Mouse (Mus musculus): ENCODE measurements around the gene Atp10a.

Atp10a gene

DNA sequence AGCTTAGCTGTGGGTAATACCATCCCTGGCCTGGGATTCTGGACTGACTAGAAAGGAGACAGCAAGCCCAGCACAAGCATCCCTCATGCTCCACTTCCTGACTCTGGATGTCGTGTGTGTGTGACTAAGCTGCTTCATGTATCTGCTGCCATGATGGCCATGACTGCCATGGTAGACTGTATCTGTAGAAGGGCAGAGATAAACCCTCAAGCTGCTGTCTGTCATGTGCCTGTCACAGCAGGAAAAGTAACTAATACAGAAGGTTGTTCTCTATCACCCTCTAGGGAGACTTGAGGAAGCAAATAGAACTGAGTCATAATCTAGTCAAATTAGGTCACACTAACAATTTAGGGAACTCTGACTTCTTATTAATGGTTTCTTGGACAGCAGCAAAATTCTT, 86.7 kb downstream of the Atp10a start:
- no peak for DNase-seq

GRCm38 (mm10) chr7:58743362-58744320, 87.7 kb downstream of the Atp10a start:
- DNase-seq: no peak

GRCm38 (mm10) chr7:58746817-58747216, 90.9 kb downstream of the Atp10a start:
- DNase-seq: no peak

GRCm38 (mm10) chr7:58749904-58750612, 94.1 kb downstream of the Atp10a start:
- no peak for DNase-seq

DNA sequence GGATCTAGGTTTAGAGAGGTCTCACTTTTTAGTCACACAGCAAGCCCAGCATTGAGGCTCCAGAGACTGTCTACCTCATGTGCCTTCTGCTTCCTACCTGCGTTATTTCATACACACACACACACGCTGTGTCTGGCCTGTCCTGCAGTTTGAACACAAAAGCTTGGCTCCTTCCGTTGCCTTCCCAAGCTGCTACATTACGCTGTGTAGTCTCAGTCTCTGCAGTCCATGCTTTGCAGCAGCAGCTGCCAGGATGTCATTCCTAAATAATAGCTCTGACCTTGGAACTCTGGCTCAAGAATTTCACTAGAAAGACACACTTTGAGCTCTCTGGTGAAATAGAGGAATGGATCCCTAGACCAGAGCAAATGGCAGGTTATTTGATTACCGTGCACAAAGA, 96.1 kb downstream of the Atp10a start:
- DNase-seq: no peak

GRCm38 (mm10) chr7:58754076-58754475, 98.1 kb downstream of the Atp10a start:
- no peak for DNase-seq

GRCm38 (mm10) chr7:58754536-58754935, 98.6 kb downstream of the Atp10a start:
- no peak for DNase-seq

GRCm38 (mm10) chr7:58755083-58755482, 99.1 kb downstream of the Atp10a start:
- DNase-seq: no peak

GRCm38 (mm10) chr7:58755846-58756245, 99.9 kb downstream of the Atp10a start:
- DNase-seq: no peak

DNA sequence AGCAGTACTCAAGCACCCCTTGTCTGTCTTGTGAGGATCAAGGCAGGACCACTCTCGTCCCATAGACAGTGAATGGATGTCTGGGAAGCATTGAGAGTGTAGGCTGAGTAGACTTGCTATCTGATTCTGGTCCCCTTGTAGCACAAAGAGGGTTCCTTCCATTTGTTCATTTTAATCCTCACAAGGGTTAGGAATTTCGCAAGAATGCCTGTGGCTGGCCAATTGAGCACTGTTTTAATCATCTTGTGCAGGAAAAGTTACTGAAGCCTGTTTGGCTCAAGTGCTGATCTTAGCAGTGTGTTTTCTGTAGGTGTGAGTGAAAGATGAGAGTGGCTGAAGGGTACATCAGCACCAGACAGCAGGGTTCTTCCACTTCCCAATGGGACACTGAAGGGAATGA, 101.4 kb downstream of the Atp10a start:
- DNase-seq: no peak

- DNase-seq: no peak
These were observed 102.4 kb downstream of the Atp10a start for GRCm38 (mm10) chr7:58758396-58758795.

GRCm38 (mm10) chr7:58759265-58759664, 103.3 kb downstream of the Atp10a start:
- DNase-seq: no peak

GRCm38 (mm10) chr7:58767257-58767656, 111.3 kb downstream of the Atp10a start:
- peak; percentile 14 for DNase-seq

- no peak for DNase-seq
These were observed 112.3 kb downstream of the Atp10a start for GRCm38 (mm10) chr7:58768253-58768652.

DNA sequence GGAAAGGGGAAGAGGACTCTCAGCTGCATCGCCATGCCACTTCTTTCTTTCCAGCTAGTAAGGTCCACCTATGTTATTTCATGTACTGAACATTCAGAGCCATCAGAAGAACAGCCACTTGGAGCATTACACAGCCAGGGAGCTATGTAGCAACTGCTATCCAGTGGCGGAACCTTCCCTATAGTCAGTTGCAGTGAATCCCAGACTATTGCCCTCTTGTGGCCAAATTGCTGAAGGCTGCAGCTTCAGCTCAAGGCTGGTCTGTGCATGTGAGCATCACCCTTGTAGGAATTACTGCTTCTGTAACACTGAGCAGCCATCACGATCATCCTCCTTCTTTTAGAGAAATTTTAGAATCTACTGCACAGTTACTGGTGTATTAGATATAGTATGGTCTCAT, 114.3 kb downstream of the Atp10a start:
- no peak for DNase-seq

DNA sequence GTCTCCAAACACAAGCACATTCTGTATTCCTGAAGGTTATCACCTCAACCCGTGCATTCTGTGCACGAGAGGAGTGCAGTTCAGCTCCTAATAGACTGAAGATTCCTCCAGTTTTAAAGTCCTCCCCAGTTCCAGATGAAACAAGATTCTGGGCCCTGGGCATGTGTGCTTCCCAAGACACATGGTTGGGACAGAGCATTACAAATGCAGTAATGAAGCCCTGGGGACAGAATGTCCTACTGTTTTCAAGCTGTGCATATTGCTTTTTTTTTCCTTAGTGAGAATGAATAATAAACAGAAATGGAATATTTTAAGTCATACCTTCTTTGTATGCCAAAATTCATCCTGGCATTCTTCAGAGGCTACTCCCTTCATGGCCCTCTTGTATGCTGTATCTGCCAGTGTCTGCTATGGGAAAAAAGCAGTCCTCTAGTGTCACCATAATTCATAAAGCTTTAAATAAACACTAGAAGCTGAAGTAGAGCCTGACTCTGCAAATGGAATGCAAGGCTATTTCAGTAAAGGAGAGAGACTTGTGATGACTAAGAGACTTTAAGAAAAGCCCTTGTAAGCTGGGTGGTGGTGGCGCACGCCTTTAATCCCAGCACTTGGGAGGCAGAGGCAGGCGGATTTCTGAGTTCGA, 116.2 kb downstream of the Atp10a start:
- DNase-seq: no peak

GRCm38 (mm10) chr7:58779146-58779545, 123.2 kb downstream of the Atp10a start:
- DNase-seq: no peak

DNA sequence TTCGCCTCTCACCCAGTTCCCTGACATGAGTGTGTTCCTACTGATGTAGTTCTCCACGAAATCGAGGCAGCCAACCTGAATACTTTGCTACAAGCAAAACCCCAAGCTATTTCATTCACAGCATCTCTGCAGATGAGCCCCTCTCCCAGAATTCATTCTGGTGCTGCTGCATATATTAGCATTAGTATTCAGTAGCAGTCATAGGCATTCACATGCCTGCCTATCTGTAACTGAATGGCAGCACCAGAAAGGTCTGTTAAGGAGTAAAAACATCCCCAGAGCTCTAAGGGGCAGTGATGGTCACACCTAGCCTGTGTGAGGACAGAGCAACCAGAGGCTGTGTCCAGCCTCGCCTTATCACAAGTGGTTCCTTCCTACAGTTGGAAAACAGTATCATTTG, 131.0 kb downstream of the Atp10a start:
- no peak for DNase-seq

- DNase-seq: no peak
These were observed 131.6 kb downstream of the Atp10a start for GRCm38 (mm10) chr7:58787585-58787984.

GRCm38 (mm10) chr7:58788424-58789261, 132.7 kb downstream of the Atp10a start:
- no peak for DNase-seq

DNA sequence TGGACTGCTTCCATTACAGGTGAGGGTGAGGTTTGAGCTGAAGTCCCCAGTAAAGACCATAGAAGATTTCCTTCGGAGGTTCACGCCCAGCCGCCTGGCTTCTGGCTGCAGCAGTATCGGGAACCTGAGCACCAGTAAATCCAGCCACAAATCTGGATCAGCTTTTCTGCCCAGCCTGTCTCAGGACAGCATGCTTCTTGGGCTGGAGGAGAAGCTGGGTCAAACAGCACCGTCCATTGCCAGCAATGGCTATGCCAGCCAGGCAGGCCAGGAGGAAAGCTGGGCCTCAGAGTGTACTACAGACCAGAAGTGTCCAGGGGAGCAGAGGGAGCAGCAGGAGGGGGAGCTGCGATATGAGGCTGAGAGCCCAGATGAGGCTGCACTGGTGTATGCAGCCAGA, 141.3 kb downstream of the Atp10a start:
- DNase-seq: no peak

GRCm38 (mm10) chr7:58800916-58801315, 144.9 kb downstream of the Atp10a start:
- DNase-seq: no peak

DNA sequence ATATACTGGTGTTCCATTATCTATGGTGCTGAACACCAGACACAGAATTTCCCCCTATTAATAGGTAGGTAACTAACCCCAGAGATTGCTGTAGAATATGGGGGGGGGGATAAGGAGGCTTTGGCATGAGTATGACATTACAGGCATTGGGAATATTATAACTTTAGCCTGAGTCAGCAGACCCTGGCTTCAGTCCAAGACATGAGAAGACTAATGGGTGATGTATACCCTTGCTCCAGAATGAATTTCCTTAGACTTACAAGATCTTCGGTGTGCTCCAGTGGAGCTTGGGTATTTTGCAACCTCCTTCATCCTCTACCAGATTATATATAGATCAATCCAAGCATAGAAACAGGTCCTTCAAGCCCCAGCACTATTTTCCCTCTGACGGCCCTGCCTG, 145.8 kb downstream of the Atp10a start:
- no peak for DNase-seq
